Comparison of ENCODE assay signal across 15 mouse cellular contexts in genomic region chr6:127669313-127669712, GRCm38 (mm10).
DNase-seq lines count a peak whose midpoint lies in the region; ATAC-seq lines count a peak whose summit lies in the region.
"Had no signal": no experiment of that assay in that cellular context is flagged by ENCODE, and none has a peak within 500 bp of the region (broad histone marks: within the 10 kb centered on the region; RNA-seq: fewer than 3 reads in every experiment).

No protein-coding gene starts in this region.

- WGBS in hindbrain, embryonic 16.5 days = 46% methylated on average over 4 of the region's 4 CpGs
- WGBS in hindbrain, embryonic 12.5 days = 60% methylated on average over 4 of the region's 4 CpGs

- no peaks in the 10 kb centered on the region for H3K36me3 ChIP-seq in hindbrain, embryonic 16.5 days (ENCODE audit: control insufficient read depth, insufficient read depth, low read length)
- H3K36me3 ChIP-seq in hindbrain, embryonic 12.5 days = no peaks in the 10 kb centered on the region
- H3K36me3 ChIP-seq: embryonic facial prominence, embryonic 15.5 days had no signal

- H3K9ac ChIP-seq in hindbrain, embryonic 16.5 days (ENCODE audit: low read depth, low read length) = no peak overlapping the region
- no peak overlapping the region for H3K9ac ChIP-seq in hindbrain, embryonic 12.5 days
- H3K9ac ChIP-seq: embryonic facial prominence, embryonic 15.5 days had no signal

- no peaks in the 10 kb centered on the region for H3K27me3 ChIP-seq in hindbrain, embryonic 16.5 days (replicated peaks; ENCODE audit: control insufficient read depth, insufficient read depth, low read length)
- no peaks in the 10 kb centered on the region; the same call in 1 of the 2 replicates for H3K27me3 ChIP-seq in hindbrain, embryonic 12.5 days
- H3K27me3 ChIP-seq: embryonic facial prominence, embryonic 15.5 days had no signal

- no peaks in the 10 kb centered on the region for H3K9me3 ChIP-seq in hindbrain, embryonic 16.5 days (ENCODE audit: control insufficient read depth, low read length)
- H3K9me3 ChIP-seq in hindbrain, embryonic 12.5 days (replicated peaks) = no peaks in the 10 kb centered on the region
- H3K9me3 ChIP-seq: embryonic facial prominence, embryonic 15.5 days had no signal

- peak; percentile 22 for DNase-seq in embryo, embryonic 10.5 days (ENCODE audit: low spot score)
- no peak for DNase-seq in embryo, embryonic 10 days (ENCODE audit: low spot score)
- DNase-seq in right cerebral cortex, postnatal 4 days = peak; percentile 38
- no peak for DNase-seq in right cerebral cortex, postnatal 25 days
- no peak for DNase-seq in Muller cell, postnatal 12 days (ENCODE audit: inconsistent ontology term)
- DNase-seq in gastrocnemius, adult 8-10 months (ENCODE audit: low spot score in 2 of 2) = no peak
- DNase-seq: B cell, adult 2 months; cerebellum, adult 9-10 months; heart, adult 18-20 months; thymus, adult 18-20 months had no signal

- ATAC-seq in hindbrain, embryonic 16.5 days = peak; percentile 55; the same call in 1 of the 2 replicates
- no peak for ATAC-seq in hindbrain, embryonic 12.5 days (ENCODE audit: low FRiP score)
- ATAC-seq: inflammation-experienced regulatory T-cells, adult 6 months had no signal

- no peak overlapping the region for H3K27ac ChIP-seq in hindbrain, embryonic 16.5 days (ENCODE audit: low read depth, low read length)
- no peak overlapping the region for H3K27ac ChIP-seq in hindbrain, embryonic 12.5 days
- H3K27ac ChIP-seq: embryonic facial prominence, embryonic 15.5 days had no signal

- H3K4me2 ChIP-seq in hindbrain, embryonic 16.5 days (ENCODE audit: low read length) = no peak overlapping the region
- no peak overlapping the region for H3K4me2 ChIP-seq in hindbrain, embryonic 12.5 days (replicated peaks)
- H3K4me2 ChIP-seq: embryonic facial prominence, embryonic 15.5 days; liver, embryonic 11.5 days had no signal

- H3K4me1 ChIP-seq in hindbrain, embryonic 16.5 days (ENCODE audit: control insufficient read depth, insufficient read depth, low read depth, low read length) = peaks cover 6% of the 10 kb centered on the region
- H3K4me1 ChIP-seq in hindbrain, embryonic 12.5 days = peaks cover 7% of the 10 kb centered on the region
- H3K4me1 ChIP-seq: embryonic facial prominence, embryonic 15.5 days had no signal

- no peak overlapping the region for H3K4me3 ChIP-seq in hindbrain, embryonic 16.5 days (ENCODE audit: low read length)
- H3K4me3 ChIP-seq in hindbrain, embryonic 12.5 days = no peak overlapping the region
- H3K4me3 ChIP-seq: embryonic facial prominence, embryonic 15.5 days had no signal

Comparison
In these comparisons a context has a peak if more than half of its experiments do, and no peak if none do; other contexts are left out.
1. DNase-seq: peak in embryo, embryonic 10.5 days (single experiment) and right cerebral cortex, postnatal 4 days (single experiment); none in embryo, embryonic 10 days (single experiment), right cerebral cortex, postnatal 25 days (single experiment), Muller cell, postnatal 12 days (single experiment) and gastrocnemius, adult 8-10 months (0 of 2).